Mouse (Mus musculus) E14TG2a.4 (cell line): ENCODE measurements around the gene Uqcc1.

Source experiments
- CTCF ChIP-seq: conservative IDR thresholded peaks from 2 replicates; pipeline ENCODE4 v1.5.1; 2014; ENCODE audit warnings: low read length
- POU5F1 ChIP-seq: IDR thresholded peaks from 2 replicates; pipeline ENCODE4 v1.6.1; 2014; ENCODE audit warnings: low read length, borderline replicate concordance

- TF ChIP-seq CTCF (no peak), POU5F1 (no peak)
Measured at GRCm38 (mm10) chr2:155962991-155963390, 32.9 kb upstream of the Uqcc1 start.
